Mouse (Mus musculus): ENCODE measurements around the gene Usp12.

DNA sequence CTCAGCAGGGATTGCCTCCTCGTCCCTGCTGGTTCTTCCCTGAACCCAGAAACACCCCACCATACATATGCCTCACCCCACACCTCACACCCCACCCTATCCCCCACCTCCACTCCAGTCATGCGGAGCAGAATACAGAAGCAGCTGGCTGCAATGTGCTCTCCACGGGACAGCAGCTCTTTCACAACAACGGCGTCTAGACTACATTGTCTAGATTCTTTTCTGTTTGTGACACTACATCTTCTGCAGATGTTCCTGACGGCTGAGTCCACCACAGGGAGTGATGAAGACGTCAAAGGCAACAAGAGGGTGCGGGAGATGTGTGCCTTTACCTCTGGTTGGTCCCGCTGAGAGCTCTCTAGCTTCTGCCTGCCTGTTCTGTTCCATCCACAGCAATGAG, 3.2 kb upstream of the Usp12 start:
- TF ChIP-seq CTCF (IDR thresholded peaks at IDR 0.05; ENCODE audit: low read depth, low read length) (no peak), GATA1 (IDR thresholded peaks at IDR 0.05; ENCODE audit: borderline replicate concordance, low read length) (no peak), TAL1 (conservative IDR thresholded peaks at IDR 0.05; ENCODE audit: low read depth, low read length) (no peak), POLR2AphosphoS5 (IDR thresholded peaks at IDR 0.05; ENCODE audit: insufficient replicate concordance, low read depth, low read length) (no peak), GATA2 (IDR thresholded peaks at IDR 0.05; ENCODE audit: borderline replicate concordance, low read depth, low read length) (no peak)

All from G1E (cell line).